Mouse (Mus musculus) ES-Bruce4 (cell line): ENCODE data around the gene Srgap3. TPM values are rescaled to one million over a fixed set of nuclear protein-coding genes. Genes with fewer than 3 reads are reported as not detected.
"Not testable (repeated sequence)": the region's sequence is repeated elsewhere in the genome, so short reads cannot be mapped to it uniquely, and the experiment has no call there.

Experiments used
- H3K27ac ChIP-seq: 2 replicates; pipeline ENCODE4 v1.5.1; 2012; ENCODE audit warnings: low read length, inconsistent platforms; ENCODE audit not compliant: insufficient read depth
- H3K27me3 ChIP-seq: 2 replicates; pipeline ENCODE4 v1.6.1; 2012; ENCODE audit warnings: mild to moderate bottlenecking, low read length, inconsistent platforms; ENCODE audit not compliant: control insufficient read depth, poor library complexity, insufficient read depth, severe bottlenecking
- H3K36me3 ChIP-seq: 2 replicates; pipeline ENCODE4 v1.6.1; 2012; ENCODE audit warnings: inconsistent platforms, mild to moderate bottlenecking, low read length, moderate library complexity; ENCODE audit not compliant: control insufficient read depth, poor library complexity, insufficient read depth, severe bottlenecking
- H3K4me1 ChIP-seq: one replicate; pipeline ENCODE4 v1.8.1; 2011; ENCODE audit warnings: low read length; ENCODE audit not compliant: control insufficient read depth, insufficient read depth
- H3K4me3 ChIP-seq: 2 replicates; pipeline ENCODE4 v1.5.1; 2011; ENCODE audit warnings: low read depth, mild to moderate bottlenecking, low read length
- H3K9ac ChIP-seq: 2 replicates; pipeline ENCODE4 v1.6.1; 2012; ENCODE audit warnings: low read depth, mild to moderate bottlenecking, inconsistent platforms; ENCODE audit not compliant: poor library complexity, severe bottlenecking
- H3K9me3 ChIP-seq: replicated peaks from 2 replicates; pipeline ENCODE4 v1.6.1; 2012; ENCODE audit warnings: mild to moderate bottlenecking, low read length, inconsistent platforms; ENCODE audit not compliant: control insufficient read depth, poor library complexity, insufficient read depth, severe bottlenecking
- CTCF ChIP-seq: IDR thresholded peaks from one replicate; pipeline ENCODE4 v1.8.1; 2011; ENCODE audit warnings: low read depth, low read length
- EP300 ChIP-seq: IDR thresholded peaks from 2 replicates; pipeline ENCODE4 v1.6.1; 2011; ENCODE audit warnings: low read depth, low read length; ENCODE audit not compliant: insufficient read depth
- POLR2A ChIP-seq: IDR thresholded peaks from one replicate; pipeline ENCODE4 v1.8.1; 2011; ENCODE audit warnings: low read length; ENCODE audit not compliant: insufficient read depth
- polyA plus RNA-seq: library from polyadenylated mRNA; stranded (reverse); fragments of >200 nt; gene quantifications from 2 replicates; pipeline ENCODE4 v1.2.4, GENCODE M21; 2011; ENCODE audit warnings: low read depth; ENCODE audit not compliant: missing spikeins, insufficient read depth, insufficient read length

The Srgap3 gene
- polyA plus RNA-seq, 1 experiment, result 7.0 TPM

DNA sequence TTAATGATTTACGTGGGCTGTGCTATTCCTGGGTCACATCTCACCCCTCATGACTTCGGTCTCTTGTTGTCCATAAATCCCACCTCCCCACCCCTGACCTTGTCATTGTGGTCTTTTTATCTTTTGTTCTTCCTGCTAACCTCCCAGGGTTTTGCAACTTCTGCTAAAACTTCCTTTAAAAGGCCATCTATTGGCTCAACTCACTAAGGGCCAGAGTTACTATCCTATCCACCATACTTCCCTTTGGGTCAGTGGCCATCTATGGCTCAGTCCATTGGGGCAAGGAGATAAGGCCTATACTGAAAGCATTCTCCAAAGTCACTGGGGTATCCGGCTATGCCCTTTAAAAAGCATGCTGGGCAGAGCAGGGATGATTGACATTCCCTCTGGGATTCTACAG, 233.1 kb downstream of the Srgap3 start:
- Histone ChIP-seq H3K4me1 (peaks cover 1% of the 10 kb centered on the region), H3K9ac (no peak overlapping the region), H3K27ac (no peak overlapping the region), H3K36me3 (no peaks in the 10 kb centered on the region), H3K4me3 (no peak overlapping the region), H3K9me3 (peaks cover 16% of the 10 kb centered on the region), H3K27me3 (no peaks in the 10 kb centered on the region)
- TF ChIP-seq POLR2A (no peak), CTCF (no peak), EP300 (no peak)

DNA sequence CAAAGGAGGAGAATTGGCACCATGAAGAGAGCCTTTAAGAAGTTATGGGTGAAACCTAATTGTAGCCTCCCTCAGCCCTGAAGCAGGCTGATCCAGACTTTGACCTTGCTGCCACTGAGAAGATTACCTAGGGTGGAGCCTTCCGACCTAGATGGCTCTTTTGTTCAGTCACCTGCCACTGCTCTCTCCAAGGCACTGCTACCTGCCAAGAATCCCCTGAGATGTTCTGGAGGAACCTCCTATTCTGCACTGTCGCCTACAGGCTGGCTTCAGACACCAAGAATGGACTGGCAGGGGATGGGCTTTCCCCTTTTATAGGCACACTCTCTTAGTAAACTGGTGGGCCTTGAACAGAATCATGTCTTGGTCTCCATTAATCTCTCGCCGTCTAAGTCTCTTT, 244.8 kb downstream of the Srgap3 start:
- not testable (repeated sequence) for H3K27me3 ChIP-seq, H3K9me3 ChIP-seq, H3K4me1 ChIP-seq, H3K9ac ChIP-seq, H3K4me3 ChIP-seq, H3K27ac ChIP-seq, H3K36me3 ChIP-seq

DNA sequence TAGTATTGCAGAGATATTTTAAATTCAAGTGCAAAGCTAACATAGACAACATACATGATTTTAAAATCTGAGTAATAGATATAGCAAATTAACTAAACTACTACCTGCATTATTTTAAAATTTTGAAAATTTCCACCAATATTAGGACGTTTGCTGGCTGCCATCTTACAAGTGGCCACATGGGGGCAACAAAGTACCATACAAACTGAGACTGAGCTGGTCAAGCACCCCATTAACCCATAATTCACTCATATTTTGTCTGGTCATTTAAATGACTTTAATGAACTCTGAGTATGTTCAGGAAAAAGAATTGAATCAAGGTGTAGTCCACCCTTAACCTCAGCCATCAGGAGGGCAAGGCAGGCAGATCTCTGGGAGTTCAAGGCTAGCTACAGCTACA, 246.7 kb downstream of the Srgap3 start:
- H3K27ac ChIP-seq, result no peak overlapping the region

DNA sequence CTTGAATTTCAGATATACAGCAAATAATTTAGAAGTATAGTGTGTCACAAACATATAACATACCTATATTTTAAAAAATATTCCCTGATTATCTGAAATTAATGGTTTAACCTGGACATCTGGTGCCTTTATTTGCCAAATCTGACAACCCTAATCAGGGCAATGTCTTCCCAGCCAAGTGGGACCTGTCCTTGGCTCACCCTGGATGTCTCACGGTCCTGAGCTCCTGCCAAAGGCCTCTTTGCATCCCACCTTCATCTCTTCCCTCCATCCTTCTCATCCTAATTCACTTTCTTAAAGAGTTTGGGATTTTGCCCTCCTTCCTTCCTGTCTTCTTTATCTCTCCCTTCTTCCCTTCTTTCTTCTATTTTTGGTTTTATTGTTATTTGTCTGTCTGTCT, 248.0 kb downstream of the Srgap3 start:
- no peaks in the 10 kb centered on the region for H3K27me3 ChIP-seq

More for the DNA sequence above, 246.7 kb downstream of the Srgap3 start:
- Histone ChIP-seq H3K4me3 (no peak overlapping the region), H3K36me3 (no peaks in the 10 kb centered on the region), H3K27me3 (no peaks in the 10 kb centered on the region), H3K9me3 (peaks cover 9% of the 10 kb centered on the region; the same call in 1 of the 2 replicates), H3K4me1 (no peaks in the 10 kb centered on the region), H3K9ac (no peak overlapping the region)
- TF ChIP-seq EP300 (no peak), CTCF (no peak), POLR2A (no peak)

DNA sequence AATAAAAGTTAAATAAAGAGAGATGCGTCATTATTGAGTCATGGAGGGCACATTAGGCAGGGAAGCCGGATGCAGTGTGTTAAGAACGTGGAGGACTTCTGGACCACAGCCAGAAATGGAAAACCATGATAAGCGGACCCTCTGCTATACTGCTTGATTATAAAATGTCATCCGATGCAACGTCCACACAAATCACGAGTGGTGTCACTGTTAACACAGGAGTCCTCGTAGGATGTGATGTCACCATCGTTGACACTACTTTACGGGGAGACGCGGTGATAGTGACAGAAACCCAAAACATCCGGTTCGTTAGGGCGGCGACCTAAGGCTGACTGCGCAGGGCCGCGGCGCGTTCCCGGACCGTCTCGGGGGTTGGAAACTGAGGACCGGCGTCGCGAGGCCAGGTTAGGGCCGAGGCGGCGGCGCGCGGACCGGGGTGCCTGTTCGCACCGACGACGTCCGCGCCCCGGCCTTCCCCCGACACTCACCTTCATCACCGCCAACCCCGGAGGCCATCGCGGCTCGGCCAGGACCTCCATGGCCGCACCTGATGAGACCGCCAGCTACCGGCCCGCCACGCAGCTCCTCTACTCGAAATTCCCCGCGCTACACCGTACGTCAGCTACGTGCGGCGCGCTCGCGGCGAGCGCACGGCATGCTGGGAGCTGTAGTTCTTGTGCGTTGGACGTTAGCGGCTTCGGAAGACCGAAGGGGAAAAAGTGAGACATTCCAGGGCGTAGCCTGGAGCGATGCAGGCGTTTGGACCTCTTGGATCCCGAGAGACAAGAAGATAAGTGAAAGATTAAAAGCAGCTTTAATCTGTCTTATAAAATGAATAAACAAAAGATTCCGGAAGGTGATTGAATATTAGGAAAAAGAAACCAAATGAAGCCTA, 250.8 kb downstream of the Srgap3 start, which contains the start of gene Rad18:
Rad18 (minus strand) TSS at position 631 of the 895 bp plus-strand sequence.
- Histone ChIP-seq H3K27ac (no peak within 1 kb of the TSS), H3K9ac (peak within 1 kb of the TSS; percentile 65), H3K27me3 (no peaks in the 10 kb centered on the region), H3K9me3 (no peaks in the 10 kb centered on the region), H3K36me3 (peaks cover 10% of the 10 kb centered on the region; the same call in 1 of the 2 replicates), H3K4me3 (peak within 1 kb of the TSS; percentile 95), H3K4me1 (peaks cover 1% of the 10 kb centered on the region)
- no peak for TF ChIP-seq CTCF
- peak; percentile 49 for TF ChIP-seq POLR2A

More for the DNA sequence above, 248.0 kb downstream of the Srgap3 start:
- H3K4me3 ChIP-seq, result no peak overlapping the region
- H3K9ac ChIP-seq, result no peak overlapping the region
- H3K27ac ChIP-seq, result no peak overlapping the region
- 0 out of 2 replicates have a peak, but pooled peaks cover 4% of the 10 kb centered on the region for H3K9me3 ChIP-seq
- no peaks in the 10 kb centered on the region for H3K36me3 ChIP-seq
- TF ChIP-seq EP300, result no peak
- no peak for TF ChIP-seq CTCF
- TF ChIP-seq POLR2A, result no peak
- peaks cover 1% of the 10 kb centered on the region for H3K4me1 ChIP-seq

DNA sequence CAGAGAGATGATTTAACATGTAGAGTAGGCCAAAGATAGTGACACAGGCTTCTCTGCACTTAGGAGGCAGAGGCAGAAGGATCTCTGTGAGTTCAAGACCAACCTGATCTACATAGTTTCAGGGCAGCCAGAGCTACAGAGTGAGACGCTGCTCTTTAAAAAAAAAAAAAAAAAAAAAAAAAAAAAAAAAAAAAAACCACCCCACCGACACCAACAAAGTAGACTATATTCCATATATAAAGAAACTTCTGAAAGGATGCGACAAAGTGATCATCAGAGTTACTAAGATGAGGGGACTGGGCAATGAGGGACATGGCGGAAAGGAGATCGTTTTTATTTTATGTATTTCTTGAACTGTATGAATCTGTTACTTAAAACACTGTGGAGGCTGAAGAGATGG, 252.6 kb downstream of the Srgap3 start:
- Histone ChIP-seq H3K27ac (no peak overlapping the region), H3K4me3 (no peak overlapping the region), H3K4me1 (peaks cover 1% of the 10 kb centered on the region), H3K9me3 (no peaks in the 10 kb centered on the region), H3K9ac (no peak overlapping the region), H3K36me3 (peaks cover 16% of the 10 kb centered on the region), H3K27me3 (no peaks in the 10 kb centered on the region)
- TF ChIP-seq CTCF (no peak), POLR2A (no peak)
